Mouse (Mus musculus) midbrain, postnatal 0 days (tissue): Measurements from ENCODE around the gene Cbl. TPM values are rescaled to one million over a fixed set of nuclear protein-coding genes. Genes with fewer than 3 reads are reported as not detected.

Experiments
- ATAC-seq: fragments of 200-750 bp; cut with Nextera tagmentation; 2 replicates; pipeline ENCODE4 v1.8.0; 2017; ENCODE audit warnings: moderate number of reproducible peaks, mild to moderate bottlenecking, moderate TSS enrichment, moderate library complexity; ENCODE audit not compliant: low FRiP score
- DNase-seq: peaks from one replicate; pipeline ENCODE4 v3.0.0-alpha.2; 2015; ENCODE audit warnings: low spot score
- H3K27ac ChIP-seq: fragments of 300-500 bp; sonication (generic); 2 replicates; pipeline ENCODE4 v1.5.1; 2014; ENCODE audit warnings: low read depth, mild to moderate bottlenecking, low read length, mixed read lengths
- H3K27me3 ChIP-seq: fragments of 300-500 bp; sonication (generic); 2 replicates; pipeline ENCODE4 v1.6.1; 2014; ENCODE audit warnings: low read length, control low read depth, mixed read lengths; ENCODE audit not compliant: insufficient read depth
- H3K36me3 ChIP-seq: fragments of 300-500 bp; sonication (generic); 2 replicates; pipeline ENCODE4 v1.6.1; 2014; ENCODE audit warnings: low read length, control low read depth, mixed read lengths; ENCODE audit not compliant: insufficient read depth
- H3K4me1 ChIP-seq: fragments of 300-500 bp; sonication (generic); 2 replicates; pipeline ENCODE4 v1.6.1; 2014; ENCODE audit warnings: mild to moderate bottlenecking, control low read depth, antibody characterized with exemption, low read length, mixed read lengths; ENCODE audit not compliant: insufficient read depth
- H3K4me2 ChIP-seq: fragments of 300-500 bp; sonication (generic); 2 replicates; pipeline ENCODE4 v1.6.1; 2014; ENCODE audit warnings: low read depth, mild to moderate bottlenecking, low read length, mixed read lengths; ENCODE audit not compliant: poor library complexity, severe bottlenecking
- H3K4me3 ChIP-seq: fragments of 300-500 bp; sonication (generic); 2 replicates; pipeline ENCODE4 v1.5.1; 2014; ENCODE audit warnings: low read depth, mild to moderate bottlenecking, low read length, moderate library complexity
- H3K9ac ChIP-seq: fragments of 300-500 bp; sonication (generic); replicated peaks from 2 replicates; pipeline ENCODE4 v1.6.1; 2014; ENCODE audit warnings: mild to moderate bottlenecking, low read length, moderate library complexity, mixed read lengths; ENCODE audit not compliant: poor library complexity, severe bottlenecking
- H3K9me3 ChIP-seq: fragments of 300-500 bp; sonication (generic); 2 replicates; pipeline ENCODE4 v1.6.1; 2016; ENCODE audit warnings: low read length, control low read depth
- CTCF ChIP-seq: IDR thresholded peaks from 2 replicates; pipeline ENCODE4 v1.5.1; 2016; ENCODE audit warnings: antibody characterized with exemption, mild to moderate bottlenecking
- WGBS: fragments of 180-500 bp; shearing (Covaris S2); extraction: QIAGEN DNeasy Blood & Tissue Kit; methylation state at CpG from one replicate; pipeline ENCODE4 v1.1.7; 2014; 5-methylcytosine and 5-hydroxymethylcytosine counted together
- polyA plus RNA-seq: library from polyadenylated mRNA; unstranded; fragments of >200 nt; fragmentation: Nextera tagmentation; extraction: Ambion mirVana; gene quantifications from 2 replicates; pipeline ENCODE4 v1.2.1, GENCODE M21; 2015
- total RNA-seq: library from RNA; depleted of rRNA; stranded (reverse); fragments of >200 nt; gene quantifications from 2 replicates; pipeline ENCODE4 v1.2.3, GENCODE M21; 2014

The Cbl gene
- total and polyA plus RNA-seq, 2 experiments from 2014 or later = 17.3 to 32.1 TPM

DNA sequence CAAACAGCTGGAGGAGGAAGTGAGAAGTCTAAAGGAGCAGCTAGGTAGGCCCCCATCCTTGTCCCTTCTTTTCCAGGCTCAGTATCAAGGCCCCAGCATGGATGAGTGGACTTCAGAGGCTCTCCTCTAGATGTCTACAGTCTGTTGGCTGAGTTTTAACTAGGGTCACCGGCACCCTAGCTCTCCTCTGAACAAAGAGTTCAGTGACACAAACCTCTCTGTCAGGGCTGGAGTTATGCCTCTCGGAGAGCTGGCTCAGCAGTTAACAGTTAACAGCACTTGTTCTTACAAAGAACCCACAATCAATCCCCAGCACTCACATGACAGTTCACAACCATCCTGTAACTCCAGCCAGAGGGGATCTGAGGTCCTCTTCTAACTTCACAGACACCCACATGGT, 9.8 kb upstream of the Cbl start:
- Histone ChIP-seq H3K9ac (no peak overlapping the region), H3K27me3 (no peaks in the 10 kb centered on the region), H3K36me3 (no peaks in the 10 kb centered on the region), H3K27ac (no peak overlapping the region), H3K4me1 (no peaks in the 10 kb centered on the region), H3K4me2 (no peak overlapping the region), H3K4me3 (no peak overlapping the region), H3K9me3 (no peaks in the 10 kb centered on the region)
- no peak for DNase-seq
- no peak for TF ChIP-seq CTCF
- no peak for ATAC-seq
- WGBS = 56% methylated on average over 2 of the region's 2 CpGs

DNA sequence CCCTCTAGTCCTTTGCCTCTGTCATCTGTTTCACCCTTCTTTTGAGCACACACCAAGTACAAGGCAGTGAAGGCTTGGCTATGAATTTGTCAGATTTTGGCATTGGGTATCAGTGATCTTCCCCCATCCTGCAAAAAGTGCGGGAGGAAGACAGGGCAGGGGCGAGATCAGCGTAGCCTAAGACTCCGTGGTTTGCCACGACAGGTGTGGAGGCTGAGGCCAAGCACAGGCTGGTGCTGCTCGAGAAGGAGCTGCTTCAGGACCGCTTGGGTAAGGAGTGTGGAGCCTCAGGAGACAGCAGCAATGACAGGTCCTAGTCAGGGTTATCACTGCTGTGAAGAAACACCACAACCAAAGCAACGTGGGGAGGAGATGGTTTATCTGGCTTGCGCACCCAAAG, 7.6 kb upstream of the Cbl start:
- H3K9ac ChIP-seq = no peak overlapping the region
- no peak for TF ChIP-seq CTCF
- no peak overlapping the region for H3K4me2 ChIP-seq
- H3K27ac ChIP-seq = no peak overlapping the region
- H3K36me3 ChIP-seq = no peaks in the 10 kb centered on the region
- H3K27me3 ChIP-seq = no peaks in the 10 kb centered on the region
- no peaks in the 10 kb centered on the region for H3K9me3 ChIP-seq
- no peaks in the 10 kb centered on the region for H3K4me1 ChIP-seq
- ATAC-seq (no peak), DNase-seq (no peak)
- no peak overlapping the region for H3K4me3 ChIP-seq
- WGBS = 77% methylated on average over 9 of the region's 9 CpGs

DNA sequence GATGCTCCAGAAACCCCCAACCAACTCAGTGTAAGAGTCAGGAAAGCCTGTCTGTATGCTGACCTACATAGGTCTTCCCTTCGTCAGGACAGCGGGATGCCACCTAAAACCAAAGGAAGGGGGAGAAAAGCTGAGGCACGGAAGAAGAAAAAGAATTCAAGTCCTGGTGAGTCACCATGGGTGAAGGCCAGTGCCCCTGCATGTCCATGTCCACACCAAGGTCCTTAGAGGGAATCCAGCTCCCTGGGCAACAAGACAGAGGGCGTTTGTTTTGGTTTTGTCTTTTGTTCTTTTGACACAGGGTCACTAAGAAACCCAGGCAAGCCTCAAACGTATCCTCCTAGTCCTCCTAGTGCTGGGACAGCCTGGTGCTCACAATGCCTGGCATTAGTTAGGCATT, 7.1 kb upstream of the Cbl start:
- no peak for TF ChIP-seq CTCF
- no peak for DNase-seq
- Histone ChIP-seq H3K36me3 (no peaks in the 10 kb centered on the region), H3K4me3 (no peak overlapping the region), H3K4me1 (no peaks in the 10 kb centered on the region), H3K9ac (no peak overlapping the region), H3K27ac (no peak overlapping the region), H3K4me2 (no peak overlapping the region), H3K27me3 (no peaks in the 10 kb centered on the region), H3K9me3 (no peaks in the 10 kb centered on the region)
- ATAC-seq = no peak
- 39% methylated on average over 5 of the region's 5 CpGs for WGBS

DNA sequence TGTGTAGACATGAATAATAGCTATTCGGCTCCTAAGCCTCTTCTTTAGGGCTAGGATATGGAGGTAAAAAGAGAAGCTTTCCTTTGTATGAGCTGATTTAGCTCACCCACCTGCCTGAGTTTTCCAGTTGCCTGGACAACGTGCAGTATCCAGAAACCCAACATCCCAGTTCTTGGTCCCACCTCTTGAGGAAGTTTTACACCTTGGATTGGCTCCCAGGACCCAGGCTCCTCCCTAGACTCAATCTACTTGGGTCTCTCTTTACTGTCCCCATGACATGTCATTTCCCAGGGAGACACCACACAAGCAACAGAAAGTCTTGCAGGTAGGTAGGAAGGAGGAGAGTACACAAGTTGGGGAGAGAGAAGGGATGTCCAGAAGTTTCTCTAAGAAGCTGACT, 6.5 kb upstream of the Cbl start, which contains the start of gene Ccdc153:
TSS of gene Ccdc153 (plus strand) at position 278 of the 400 bp plus-strand sequence.
- no peaks in the 10 kb centered on the region for H3K27me3 ChIP-seq
- H3K36me3 ChIP-seq = no peaks in the 10 kb centered on the region
- ATAC-seq = no peak
- no peak for DNase-seq
- H3K9ac ChIP-seq = no peak within 1 kb of the TSS
- H3K4me3 ChIP-seq = no peak within 1 kb of the TSS
- H3K27ac ChIP-seq = no peak within 1 kb of the TSS
- WGBS = 51% methylated on average over 2 of the region's 2 CpGs
- TF ChIP-seq CTCF = no peak
- no peaks in the 10 kb centered on the region for H3K9me3 ChIP-seq
- no peaks in the 10 kb centered on the region for H3K4me1 ChIP-seq
- no peak within 1 kb of the TSS for H3K4me2 ChIP-seq

DNA sequence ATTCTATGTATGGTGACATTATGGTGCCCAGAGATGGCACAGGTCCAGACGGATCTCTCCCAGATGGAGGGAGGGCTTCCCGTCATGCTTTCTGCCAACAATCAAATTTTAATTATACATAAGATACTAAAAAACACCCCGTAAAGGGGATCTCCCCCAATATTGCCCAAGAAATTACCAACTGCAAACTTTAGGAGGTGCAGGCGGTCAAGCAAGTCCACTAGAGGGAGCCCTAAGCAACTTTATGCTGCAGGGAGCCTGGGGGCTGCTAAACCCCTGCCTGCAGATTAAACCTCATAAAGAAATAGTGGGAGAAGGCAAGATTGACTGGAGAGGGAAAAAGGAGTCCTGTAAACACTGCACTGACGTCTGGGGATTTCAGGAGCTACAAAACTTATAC, 5.6 kb upstream of the Cbl start:
- whole genome bisulfite sequencing = 10% methylated on average over 5 of the region's 5 CpGs
- Histone ChIP-seq H3K9ac (no peak overlapping the region), H3K36me3 (no peaks in the 10 kb centered on the region), H3K27me3 (no peaks in the 10 kb centered on the region), H3K27ac (no peak overlapping the region), H3K4me3 (no peak overlapping the region), H3K4me2 (no peak overlapping the region), H3K4me1 (no peaks in the 10 kb centered on the region), H3K9me3 (no peaks in the 10 kb centered on the region)
- no peak for ATAC-seq
- peak; percentile 88 for TF ChIP-seq CTCF
- peak; percentile 76 for DNase-seq

DNA sequence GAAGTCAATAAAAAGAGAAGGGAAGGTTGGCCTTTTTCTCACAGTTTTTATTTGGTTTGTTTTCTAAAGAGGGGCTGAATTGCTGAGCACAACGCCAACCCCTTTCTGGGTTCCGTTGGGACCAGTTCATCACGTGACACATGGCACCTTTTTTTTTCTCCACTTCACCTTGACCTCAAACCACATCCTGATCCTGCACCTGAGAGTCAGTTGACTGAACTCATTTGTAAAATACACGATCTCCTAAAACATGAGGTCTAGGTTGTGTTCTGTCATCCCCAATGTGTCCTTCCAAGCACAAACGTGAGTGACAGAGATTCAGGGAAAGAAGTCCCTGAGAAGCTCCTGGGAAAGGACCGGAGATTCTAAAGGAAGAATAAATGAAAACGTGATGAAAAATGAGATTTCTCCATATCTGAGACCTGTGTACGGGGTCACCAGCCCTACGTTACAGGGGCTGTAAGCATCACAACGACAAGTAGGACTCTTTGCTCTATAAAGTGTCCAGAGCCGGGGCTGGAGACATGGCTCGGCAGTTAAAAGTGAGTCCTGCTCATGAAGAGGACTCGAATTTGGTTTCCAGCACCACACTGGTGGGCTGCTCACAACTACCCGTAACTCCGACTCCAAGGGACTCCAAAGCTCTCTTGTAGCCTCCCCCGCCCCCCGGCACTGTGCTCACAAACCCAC, 4.8 kb upstream of the Cbl start:
- DNase-seq (no peak), ATAC-seq (no peak)
- no peaks in the 10 kb centered on the region for H3K27me3 ChIP-seq
- 79% methylated on average over 17 of the region's 17 CpGs for WGBS
- H3K9me3 ChIP-seq = no peaks in the 10 kb centered on the region
- no peak for TF ChIP-seq CTCF
- H3K4me3 ChIP-seq = no peak overlapping the region
- no peaks in the 10 kb centered on the region for H3K4me1 ChIP-seq
- no peak overlapping the region for H3K4me2 ChIP-seq
- no peaks in the 10 kb centered on the region for H3K36me3 ChIP-seq
- no peak overlapping the region for H3K9ac ChIP-seq
- no peak overlapping the region for H3K27ac ChIP-seq
